Mouse (Mus musculus) myocyte (in vitro differentiated cells): ENCODE data around the gene Ddr2. TPM values are rescaled to one million over a fixed set of nuclear protein-coding genes. Genes with fewer than 3 reads are reported as not detected.
A peak's percentile ranks its signal among the peaks of the same experiment; 100 is the strongest.

Source experiments
- H3K27me3 ChIP-seq: one replicate; pipeline ENCODE4 v1.6.1; 2011; ENCODE audit not compliant: control insufficient read depth, insufficient read depth, insufficient read length
- H3K36me3 ChIP-seq: one replicate; pipeline ENCODE4 v1.6.1; 2011; ENCODE audit not compliant: control insufficient read depth, insufficient read depth
- H3K4me2 ChIP-seq: one replicate; pipeline ENCODE4 v1.6.1; 2011; ENCODE audit warnings: low read depth, control low read depth
- H3K4me3 ChIP-seq: one replicate; pipeline ENCODE4 v1.5.1; 2011; ENCODE audit warnings: mild to moderate bottlenecking, control low read depth, moderate library complexity
- H3K79me2 ChIP-seq: one replicate; pipeline ENCODE4 v1.6.1; 2011; ENCODE audit not compliant: control insufficient read depth, insufficient read depth
- H3ac ChIP-seq: one replicate; pipeline ENCODE4 v1.6.1; 2011; ENCODE audit not compliant: control insufficient read depth, insufficient read length
- CEBPB ChIP-seq: IDR thresholded peaks from 2 replicates; pipeline ENCODE4 v1.6.1; 2011; ENCODE audit warnings: mild to moderate bottlenecking, moderate library complexity; ENCODE audit not compliant: poor library complexity, insufficient read depth, severe bottlenecking
- E2F4 ChIP-seq: IDR thresholded peaks from one replicate; pipeline ENCODE4 v1.6.1; 2011; ENCODE audit warnings: mild to moderate bottlenecking, control low read depth, moderate library complexity; ENCODE audit not compliant: insufficient read depth
- MAX ChIP-seq: IDR thresholded peaks from one replicate; pipeline ENCODE4 v1.6.1; 2011; ENCODE audit warnings: low read depth, mild to moderate bottlenecking, control low read depth
- MYOD1 ChIP-seq, 3 experiments: IDR thresholded peaks; one replicate each; pipeline ENCODE4 v1.6.1; 2011; ENCODE audit warnings: control low read depth in 2 of 3, low read depth in 2 of 3, mild to moderate bottlenecking in 2 of 3, moderate library complexity in 1 of 3; ENCODE audit not compliant: insufficient read length in 2 of 3, control insufficient read depth in 1 of 3
- MYOG ChIP-seq, 3 experiments: IDR thresholded peaks; one replicate each; pipeline ENCODE4 v1.6.1; 2011; ENCODE audit warnings: control low read depth in 2 of 3, low read depth in 2 of 3, mild to moderate bottlenecking in 2 of 3; ENCODE audit not compliant: insufficient read length in 2 of 3, control insufficient read depth in 1 of 3, insufficient read depth in 1 of 3
- POLR2A ChIP-seq: IDR thresholded peaks from one replicate; pipeline ENCODE4 v1.6.1; 2011; ENCODE audit warnings: low read depth, mild to moderate bottlenecking, control low read depth, moderate library complexity; ENCODE audit not compliant: insufficient read length
- POLR2AphosphoS2 ChIP-seq: IDR thresholded peaks from one replicate; pipeline ENCODE4 v1.6.1; 2011; ENCODE audit warnings: low read depth, control low read depth; ENCODE audit not compliant: insufficient read length
- REST ChIP-seq: IDR thresholded peaks from one replicate; pipeline ENCODE4 v1.6.1; 2011; ENCODE audit warnings: mild to moderate bottlenecking, control low read depth, moderate library complexity; ENCODE audit not compliant: insufficient read depth, insufficient read length
- SRF ChIP-seq: IDR thresholded peaks from one replicate; pipeline ENCODE4 v1.6.1; 2011; ENCODE audit warnings: low read depth; ENCODE audit not compliant: control insufficient read depth, insufficient read length
- TCF12 ChIP-seq: IDR thresholded peaks from one replicate; pipeline ENCODE4 v1.6.1; 2011; ENCODE audit warnings: mild to moderate bottlenecking, control low read depth; ENCODE audit not compliant: poor library complexity, insufficient read depth, severe bottlenecking
- TCF3 ChIP-seq: IDR thresholded peaks from one replicate; pipeline ENCODE4 v1.6.1; 2011; ENCODE audit warnings: low read depth, control low read depth; ENCODE audit not compliant: insufficient read length
- USF1 ChIP-seq: IDR thresholded peaks from one replicate; pipeline ENCODE4 v1.6.1; 2011; ENCODE audit warnings: low read depth, mild to moderate bottlenecking, control low read depth, moderate library complexity
- polyA plus RNA-seq: library from polyadenylated mRNA; unstranded; fragments of >200 nt; fragmentation: generic; extraction: Trizol; gene quantifications from one replicate; pipeline ENCODE4 v1.2.1, GENCODE M21; 2012; ENCODE audit warnings: missing spikeins

Ddr2 gene
- polyA plus RNA-seq, 1 experiment: 33.8 TPM

GRCm38 (mm10) chr1:170130962-170131361 is 20.4 kb upstream of the Ddr2 start:
- H3ac ChIP-seq: no peak overlapping the region
- TF ChIP-seq MYOD1 (IDR thresholded peaks at IDR 0.05; ENCODE audit: control insufficient read depth in 1 of 3, insufficient read length in 2 of 3, low read depth in 2 of 3) (no peak), POLR2AphosphoS2 (no peak), MAX (no peak), TCF3 (no peak), POLR2A (no peak), SRF (no peak), TCF12 (no peak), MYOG (IDR thresholded peaks at IDR 0.05; ENCODE audit: control insufficient read depth in 1 of 3, insufficient read depth in 1 of 3, insufficient read length in 2 of 3, low read depth in 2 of 3) (no peak), USF1 (no peak)
- H3K79me2 ChIP-seq: no peaks in the 10 kb centered on the region
- peak overlapping the region; percentile 7 for H3K4me2 ChIP-seq
- H3K4me3 ChIP-seq: no peak overlapping the region
- no peaks in the 10 kb centered on the region for H3K36me3 ChIP-seq
- H3K27me3 ChIP-seq: no peaks in the 10 kb centered on the region

- Histone ChIP-seq H3K36me3 (no peaks in the 10 kb centered on the region), H3K79me2 (no peaks in the 10 kb centered on the region), H3K4me3 (no peak overlapping the region), H3K27me3 (no peaks in the 10 kb centered on the region), H3K4me2 (no peak overlapping the region), H3ac (no peak overlapping the region)
- no peak for TF ChIP-seq SRF
- TF ChIP-seq USF1: no peak
- TF ChIP-seq MAX: no peak
- TF ChIP-seq CEBPB: no peak
- no peak for TF ChIP-seq MYOG (IDR thresholded peaks at IDR 0.05; ENCODE audit: control insufficient read depth in 1 of 3, insufficient read depth in 1 of 3, insufficient read length in 2 of 3, low read depth in 2 of 3)
- TF ChIP-seq REST: no peak
- no peak for TF ChIP-seq POLR2AphosphoS2
- no peak for TF ChIP-seq MYOD1 (IDR thresholded peaks at IDR 0.05; ENCODE audit: control insufficient read depth in 1 of 3, insufficient read length in 2 of 3, low read depth in 2 of 3)
- TF ChIP-seq POLR2A: no peak
- TF ChIP-seq E2F4: no peak
- no peak for TF ChIP-seq TCF3
- TF ChIP-seq TCF12: no peak
These were observed 14.1 kb upstream of the Ddr2 start for GRCm38 (mm10) chr1:170124644-170125043.

GRCm38 (mm10) chr1:170113616-170114015 is 3.1 kb upstream of the Ddr2 start:
- H3K4me3 ChIP-seq: no peak overlapping the region
- H3K4me2 ChIP-seq: no peak overlapping the region
- H3K36me3 ChIP-seq: no peaks in the 10 kb centered on the region
- H3ac ChIP-seq: no peak overlapping the region
- no peaks in the 10 kb centered on the region for H3K27me3 ChIP-seq
- peaks cover 17% of the 10 kb centered on the region for H3K79me2 ChIP-seq
- TF ChIP-seq MYOG (IDR thresholded peaks at IDR 0.05; ENCODE audit: control insufficient read depth in 1 of 3, insufficient read depth in 1 of 3, insufficient read length in 2 of 3, low read depth in 2 of 3) (no peak), E2F4 (no peak), TCF3 (no peak), POLR2AphosphoS2 (no peak), POLR2A (no peak), REST (no peak), CEBPB (no peak), MAX (no peak), MYOD1 (IDR thresholded peaks at IDR 0.05; ENCODE audit: control insufficient read depth in 1 of 3, insufficient read length in 2 of 3, low read depth in 2 of 3) (no peak), SRF (no peak), TCF12 (no peak), USF1 (no peak)

DNA sequence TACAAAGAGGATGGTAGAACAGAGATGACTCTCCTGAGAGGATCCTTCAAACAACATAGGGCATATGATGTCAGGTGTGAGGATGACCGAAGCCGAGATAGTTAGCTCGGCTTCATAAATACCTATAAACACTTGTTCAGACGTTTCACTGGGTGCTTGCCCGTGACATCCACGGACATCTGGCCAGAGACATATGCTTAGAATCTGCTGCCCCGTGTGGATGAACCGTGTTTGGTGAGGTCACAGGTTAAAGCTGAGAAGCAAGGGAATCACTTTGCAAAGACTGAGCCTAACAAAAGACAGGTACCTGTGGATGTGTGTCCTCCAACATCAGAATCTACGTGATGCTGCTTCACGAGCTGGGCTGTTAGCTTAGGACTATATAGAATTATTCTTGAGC is 1.7 kb upstream of the Ddr2 start:
- Histone ChIP-seq H3K36me3 (no peaks in the 10 kb centered on the region), H3K4me3 (peak overlapping the region; percentile 84), H3ac (no peak overlapping the region), H3K79me2 (peaks cover 30% of the 10 kb centered on the region), H3K27me3 (no peaks in the 10 kb centered on the region), H3K4me2 (peak overlapping the region; percentile 90)
- no peak for TF ChIP-seq TCF3
- no peak for TF ChIP-seq MAX
- no peak for TF ChIP-seq E2F4
- no peak for TF ChIP-seq SRF

DNA sequence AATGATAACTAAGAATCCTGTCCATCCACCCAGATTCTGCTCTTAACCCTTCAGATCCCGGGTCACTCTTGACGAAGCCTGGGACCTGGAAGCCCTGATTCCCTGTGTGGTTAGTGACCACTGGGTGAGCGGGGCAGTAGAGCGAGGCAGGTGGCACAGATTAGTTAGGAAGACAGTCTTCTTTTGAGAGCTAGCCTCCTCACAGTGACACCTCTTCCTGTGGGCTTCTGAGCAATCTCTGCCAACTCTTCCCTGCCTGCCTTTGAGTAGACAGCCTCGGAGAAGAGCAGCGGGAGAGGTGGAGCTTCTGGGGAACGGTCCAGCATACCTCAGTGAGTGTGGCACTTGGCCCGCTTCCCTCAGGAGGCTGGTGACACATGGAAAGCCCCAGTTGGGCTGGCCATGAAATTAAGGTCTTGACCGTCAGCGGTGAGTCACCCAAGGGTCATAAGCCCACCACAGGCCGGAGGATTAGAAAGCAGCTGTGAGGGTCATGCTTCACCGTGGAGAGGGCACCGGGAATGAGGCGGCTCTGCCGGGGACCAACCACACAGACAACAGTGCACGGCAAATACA is 1.2 kb upstream of the Ddr2 start:
- Histone ChIP-seq H3K27me3 (no peaks in the 10 kb centered on the region), H3K4me2 (peak overlapping the region; percentile 90), H3K79me2 (peaks cover 35% of the 10 kb centered on the region), H3K4me3 (peak overlapping the region; percentile 84), H3ac (peak overlapping the region; percentile 8), H3K36me3 (no peaks in the 10 kb centered on the region)
- TF ChIP-seq REST: no peak
- no peak for TF ChIP-seq CEBPB
- no peak for TF ChIP-seq E2F4
- no peak for TF ChIP-seq SRF
- peak; percentile 26 for TF ChIP-seq TCF12
- TF ChIP-seq POLR2A: peak; percentile 22
- TF ChIP-seq MAX: no peak
- peak in 1 of 3 experiments; percentile 84 for TF ChIP-seq MYOG (IDR thresholded peaks at IDR 0.05; ENCODE audit: control insufficient read depth in 1 of 3, insufficient read depth in 1 of 3, insufficient read length in 2 of 3, low read depth in 2 of 3)
- peak in 2 of 3 experiments; percentile 61 to 71 for TF ChIP-seq MYOD1 (IDR thresholded peaks at IDR 0.05; ENCODE audit: control insufficient read depth in 1 of 3, insufficient read length in 2 of 3, low read depth in 2 of 3)
- no peak for TF ChIP-seq USF1
- no peak for TF ChIP-seq POLR2AphosphoS2
- no peak for TF ChIP-seq TCF3
